Mouse (Mus musculus): ENCODE measurements at regions not wholly inside any gene's neighbourhood (a gene's known extent, or its start where the extent isn't known, plus 50 kb on each side); places are given as distances from the start of the nearest gene placed in this dataset.

GRCm38 (mm10) chr4:48871105-48871504, 188.0 kb upstream of the Plppr1 start:
- TF ChIP-seq POLR2A (IDR thresholded peaks at IDR 0.05; ENCODE audit: low read depth, low read length) (no peak), CTCF (IDR thresholded peaks at IDR 0.05; ENCODE audit: extremely low read depth, insufficient read depth, insufficient read length, insufficient replicate concordance) (no peak)

All from spleen, adult 2 months (tissue).